Mouse (Mus musculus) cerebellum, adult (tissue): ENCODE measurements around the gene Pdcd10.

Experiments used
- ATAC-seq: cut with Nextera tagmentation; 2 replicates; pipeline ENCODE4 v1.9.2; 2017; ENCODE audit warnings: mild to moderate bottlenecking, moderate library complexity, mixed read lengths; ENCODE audit not compliant: insufficient number of reproducible peaks, low FRiP score, low TSS enrichment

Gene Pdcd10

GRCm38 (mm10) chr3:75556695-75557291 is at the start of gene Pdcd10:
Gene Pdcd10 (minus strand): TSS chr3:75556856.
- ATAC-seq: peak; percentile 85

DNA sequence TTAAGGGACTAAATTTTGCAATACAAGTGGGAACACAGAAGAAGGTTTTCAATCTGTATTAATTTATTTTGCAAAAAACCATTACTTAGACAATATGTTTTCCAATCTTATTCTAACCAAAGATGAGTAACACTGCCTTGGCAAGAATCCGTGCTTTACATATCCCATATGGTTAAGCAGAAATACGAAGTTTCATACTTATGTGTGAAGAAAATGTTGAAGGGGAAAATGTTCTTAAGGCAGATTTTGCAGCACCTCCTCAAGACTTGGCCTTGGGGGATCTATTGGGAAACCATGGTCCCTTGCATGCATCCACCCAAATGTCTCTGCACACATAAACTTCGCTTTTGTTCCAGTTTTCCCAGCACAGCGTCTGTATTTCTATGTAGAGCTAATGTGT is 28.2 kb upstream of the Pdcd10 start:
- ATAC-seq: no peak

DNA sequence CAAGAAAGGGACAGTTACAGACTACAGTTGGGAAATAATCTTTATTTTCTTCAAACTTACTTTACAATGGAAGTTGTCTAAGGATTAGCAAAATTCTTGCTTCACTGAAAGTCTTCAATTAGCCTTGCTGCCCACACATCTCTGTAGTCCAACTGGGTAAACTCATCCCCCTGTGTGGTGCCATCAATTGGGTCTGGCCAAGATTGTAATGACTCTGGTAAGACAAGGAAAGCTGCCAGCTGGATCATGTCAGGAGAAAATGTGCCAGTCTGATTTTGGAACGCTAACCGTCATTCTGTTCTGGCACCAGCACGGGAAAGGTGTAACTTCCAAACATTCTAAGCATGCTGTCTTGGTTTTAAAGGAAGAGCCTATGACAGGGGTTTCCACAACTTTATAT is 26.6 kb upstream of the Pdcd10 start:
- ATAC-seq: peak; percentile 86

DNA sequence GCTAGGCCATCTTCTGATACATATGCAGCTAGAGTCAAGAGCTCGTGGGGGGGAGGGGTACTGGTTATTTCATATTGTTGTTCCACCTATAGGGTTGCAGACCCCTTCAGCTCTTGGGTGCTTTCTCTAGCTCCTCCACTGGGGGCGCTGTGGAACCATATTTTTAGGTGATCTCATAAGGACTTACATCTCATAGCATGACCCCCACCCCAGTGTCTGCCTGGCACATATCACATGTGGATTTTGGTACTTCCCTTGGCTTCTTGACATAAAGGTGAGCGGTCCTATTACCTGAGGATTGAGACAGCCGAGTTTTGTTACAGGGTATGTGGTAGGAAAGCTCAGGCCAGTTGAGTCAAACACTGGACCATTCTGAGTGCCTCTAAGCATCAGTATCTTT is 22.7 kb upstream of the Pdcd10 start:
- ATAC-seq: no peak

GRCm38 (mm10) chr3:75575582-75575981 is 18.9 kb upstream of the Pdcd10 start:
- ATAC-seq: no peak

DNA sequence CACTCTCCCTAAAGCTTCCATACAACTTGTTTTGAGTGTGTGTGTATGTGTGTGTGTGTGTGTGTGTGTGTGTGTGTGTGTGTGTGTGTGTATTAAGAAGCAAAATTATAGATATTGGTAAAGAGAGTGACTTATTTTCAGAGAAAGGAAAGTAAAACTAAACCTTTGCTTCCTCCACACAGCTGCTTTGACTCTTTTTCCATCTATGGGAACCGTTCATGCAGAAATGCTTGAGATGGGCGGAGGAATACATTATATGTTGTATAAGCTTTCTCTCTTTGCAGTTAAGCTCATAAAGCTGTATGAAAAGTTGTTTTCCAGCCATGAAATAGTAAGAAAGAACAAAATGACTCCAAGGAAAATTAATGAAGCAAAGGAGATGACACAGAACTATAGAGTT is 17.4 kb upstream of the Pdcd10 start:
- ATAC-seq: no peak

DNA sequence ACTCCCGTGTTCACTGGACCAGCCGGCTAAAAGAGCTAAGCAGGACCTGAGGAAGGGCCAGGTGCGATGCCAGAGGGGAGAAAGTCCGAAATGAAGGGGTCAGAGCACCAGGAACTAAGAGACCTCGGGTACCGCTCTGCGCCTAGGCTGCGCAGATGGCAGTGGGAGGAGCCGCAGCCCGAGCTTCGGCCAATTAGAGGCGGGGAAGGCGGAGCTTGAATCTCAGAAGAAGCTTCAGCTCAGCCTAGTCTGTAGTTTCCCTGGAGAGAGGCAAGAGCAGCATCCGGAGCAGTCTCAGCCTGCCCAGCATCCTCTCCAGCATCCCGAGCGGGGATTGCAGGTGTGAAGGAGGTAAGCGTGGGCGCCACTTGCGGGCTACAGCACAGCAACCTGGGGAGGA is 636 bp upstream of the Pdcd10 start, which contains the start of gene Serpini1:
Serpini1 (plus strand) TSS at position 256 of the 400 bp plus-strand sequence.
- ATAC-seq: peak; percentile 86

- ATAC-seq: peak; percentile 40
These were observed 448 bp downstream of the Pdcd10 start for GRCm38 (mm10) chr3:75556121-75556694.

DNA sequence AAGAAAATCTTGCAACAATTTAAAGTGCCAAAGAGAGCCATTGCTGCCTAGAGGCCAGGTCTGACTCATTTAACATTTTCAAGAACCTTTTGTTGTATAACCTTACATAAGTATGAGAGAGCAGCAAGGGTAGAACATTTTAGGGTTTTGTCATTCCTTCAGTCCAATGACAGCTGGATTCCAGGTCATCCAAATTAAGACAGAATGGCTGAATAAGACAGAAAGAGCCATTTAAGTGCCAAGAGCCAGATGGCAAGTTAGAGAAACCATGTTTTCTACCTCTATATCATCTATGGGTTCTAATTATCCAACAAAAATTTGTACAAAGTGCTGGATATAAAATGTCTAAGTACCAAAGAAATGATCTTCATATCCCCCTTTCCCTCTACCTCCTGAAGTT is 5.4 kb downstream of the Pdcd10 start:
- ATAC-seq: peak; percentile 67

DNA sequence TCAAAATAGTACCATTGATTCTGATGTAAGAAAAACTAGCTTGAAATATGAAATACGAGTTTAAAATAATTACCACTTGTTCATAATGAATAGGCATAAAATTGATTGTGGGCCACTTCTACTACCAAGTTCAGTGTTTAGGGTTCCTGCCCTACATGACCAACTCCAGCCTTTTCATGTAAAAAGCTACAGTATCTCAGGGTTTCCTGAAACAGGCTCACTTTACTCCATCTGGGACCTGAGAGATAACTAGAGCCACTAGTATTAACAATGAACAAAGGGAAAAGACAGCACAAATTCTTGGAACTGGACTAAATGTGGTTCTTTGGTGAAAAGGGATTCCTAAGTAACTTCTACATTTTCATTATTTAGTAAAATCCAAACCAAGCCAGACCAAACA is 12.4 kb downstream of the Pdcd10 start:
- ATAC-seq: no peak

- ATAC-seq: no peak
These were observed 13.8 kb downstream of the Pdcd10 start for GRCm38 (mm10) chr3:75542852-75543251.

DNA sequence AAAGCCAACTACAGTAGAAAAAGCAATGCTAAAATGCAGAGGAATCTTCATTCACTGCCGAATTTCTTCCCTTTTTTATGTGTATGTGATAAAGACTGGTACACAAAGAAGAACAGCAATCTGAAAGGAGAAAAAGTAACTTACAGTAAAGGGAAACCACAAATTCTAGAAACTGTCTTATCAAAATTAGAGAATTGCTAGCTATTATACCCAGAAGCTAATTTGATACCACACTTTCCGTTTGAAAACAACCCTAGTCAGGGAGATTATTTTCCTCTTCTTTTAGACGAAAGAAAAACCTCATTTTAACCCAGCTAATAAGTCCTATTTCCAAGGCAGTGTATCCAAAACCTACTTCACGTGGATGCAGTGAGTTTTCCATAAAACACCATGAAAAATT is 15.4 kb downstream of the Pdcd10 start:
- ATAC-seq: no peak

DNA sequence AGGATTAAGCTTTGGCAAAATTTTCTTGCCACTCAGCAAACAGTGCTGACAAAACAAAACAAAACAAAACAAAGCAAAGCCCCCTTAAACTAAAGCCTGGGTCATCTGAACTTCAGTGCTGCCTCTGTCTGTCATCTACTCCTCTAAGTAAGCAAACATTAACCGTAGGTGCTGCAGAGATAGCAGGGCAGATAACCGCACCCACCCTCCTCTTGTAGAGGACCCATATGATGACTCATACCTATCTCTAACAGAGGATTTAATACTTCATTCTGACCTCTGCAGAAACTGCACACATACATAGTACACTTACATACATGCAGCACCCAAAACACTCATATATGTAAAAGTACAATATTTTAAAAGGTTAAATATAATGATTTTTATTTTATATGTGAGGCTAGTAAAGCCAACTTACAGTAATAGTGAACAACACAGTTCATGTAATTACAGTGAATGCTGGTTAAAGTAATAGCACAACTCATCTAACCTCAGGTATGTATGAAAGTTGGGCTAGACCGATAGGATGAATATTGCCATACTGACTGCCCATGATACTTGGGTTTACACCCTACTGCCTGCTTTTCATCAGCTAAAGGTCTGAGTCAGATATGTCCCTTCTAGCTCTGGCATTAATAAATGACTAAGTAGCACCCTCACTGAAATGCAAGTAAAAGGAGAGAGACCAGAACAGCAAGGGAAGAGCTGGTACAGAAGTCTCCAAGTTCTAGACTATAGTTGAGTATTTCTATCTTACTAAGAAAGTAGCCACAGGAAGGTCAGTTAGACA is 22.4 kb downstream of the Pdcd10 start:
- ATAC-seq: no peak

GRCm38 (mm10) chr3:75531074-75531473 is 25.6 kb downstream of the Pdcd10 start:
- no peak for ATAC-seq

DNA sequence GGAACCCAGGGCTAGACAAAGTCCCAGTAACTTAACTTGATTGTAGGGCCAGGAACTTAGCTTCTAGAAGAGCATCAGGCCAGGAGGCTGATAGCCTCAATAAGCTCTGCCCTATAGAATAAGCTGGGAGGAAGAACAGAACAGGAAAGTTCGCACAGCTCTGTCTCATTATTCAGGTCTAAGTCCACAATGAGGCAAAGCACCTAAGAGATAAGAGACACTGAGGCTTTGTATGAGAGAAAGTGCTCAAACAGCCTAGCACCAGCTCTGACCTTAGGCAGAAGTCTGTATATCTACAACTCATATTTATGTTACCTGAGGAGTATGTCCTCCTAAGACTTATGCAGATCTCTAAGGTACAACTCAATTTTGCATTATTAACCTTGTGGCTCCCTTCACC is 34.1 kb downstream of the Pdcd10 start:
- ATAC-seq: no peak

GRCm38 (mm10) chr3:75521314-75521713 is 35.3 kb downstream of the Pdcd10 start:
- ATAC-seq: no peak

DNA sequence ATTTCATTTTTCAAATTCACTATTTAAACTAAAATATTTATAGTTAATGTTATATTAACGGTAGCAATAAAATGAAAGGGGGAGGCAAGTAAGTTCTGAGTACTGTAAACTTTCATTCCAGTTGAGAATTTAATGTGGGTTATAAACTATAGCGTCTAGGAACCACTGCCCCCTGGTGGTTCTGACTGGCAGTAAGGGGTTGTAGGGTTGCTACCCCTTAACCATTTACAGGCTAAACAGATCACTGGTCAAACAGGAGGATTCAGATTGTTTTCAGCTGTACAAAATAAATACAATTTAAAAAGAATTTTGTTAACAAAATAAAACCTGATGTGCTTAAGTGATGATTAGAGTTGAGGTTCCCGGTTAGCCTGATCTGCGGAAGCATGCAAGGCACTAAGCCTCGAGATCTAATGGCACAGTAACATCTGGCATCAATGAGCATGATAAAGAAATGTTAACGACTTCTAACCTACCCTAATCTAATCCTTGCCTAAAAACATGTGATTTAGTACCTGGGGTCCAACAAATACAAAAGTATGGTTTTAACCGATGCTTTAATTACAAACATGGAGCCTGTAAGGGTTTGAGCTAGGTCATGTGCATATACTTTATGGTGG is 38.9 kb downstream of the Pdcd10 start:
- ATAC-seq: no peak

- ATAC-seq: no peak
These were observed 57.4 kb downstream of the Pdcd10 start for GRCm38 (mm10) chr3:75498961-75499960.

DNA sequence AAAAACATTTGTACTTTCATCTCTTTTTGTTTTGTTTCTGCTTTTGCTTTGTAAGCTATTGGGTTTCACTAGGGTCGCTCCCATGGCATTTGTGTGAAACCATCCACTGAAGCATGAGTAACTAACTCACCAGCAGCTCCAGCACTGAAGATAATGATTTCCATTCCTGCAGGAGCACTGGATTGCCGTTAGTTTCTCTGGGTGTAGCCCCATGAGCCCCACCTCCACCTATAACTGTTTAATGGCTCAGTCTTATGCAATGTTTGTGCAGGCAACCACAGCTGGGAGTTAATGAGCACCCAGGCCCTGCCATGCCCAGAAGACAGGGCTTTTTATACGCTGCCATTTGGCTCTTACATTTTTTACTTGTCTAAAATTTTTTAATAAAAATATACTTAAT is 63.7 kb downstream of the Pdcd10 start:
- ATAC-seq: no peak

DNA sequence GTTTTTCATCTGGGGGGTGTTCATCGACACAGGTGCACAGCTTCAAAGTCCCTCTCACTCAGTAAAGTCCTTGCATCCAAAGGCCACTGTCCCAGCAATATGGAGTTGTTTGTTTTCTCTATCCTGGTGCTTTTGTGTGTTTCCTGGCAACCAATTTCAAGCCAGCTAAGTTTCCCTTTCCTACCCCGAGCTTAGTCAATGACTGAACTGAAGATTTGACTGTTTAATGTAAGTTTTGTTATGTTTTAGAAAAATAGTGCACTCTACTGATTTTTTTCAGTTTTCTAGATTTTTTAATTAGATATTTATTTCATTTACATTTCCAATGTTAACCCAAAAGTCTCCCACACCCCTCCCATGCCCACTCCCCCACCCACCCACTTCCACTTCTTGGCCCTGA is 74.6 kb downstream of the Pdcd10 start, which contains the start of gene Wdr49:
Wdr49 (minus strand) TSS at position 101 of the 400 bp plus-strand sequence.
- no peak for ATAC-seq
